Mouse (Mus musculus) limb, embryonic 11.5 days (tissue): Measurements from ENCODE around the gene Panx1. TPM values are rescaled to one million over a fixed set of nuclear protein-coding genes. Genes with fewer than 3 reads are reported as not detected.

Experiments
- ATAC-seq: fragments of 200-750 bp; cut with Nextera tagmentation; 2 replicates; pipeline ENCODE4 v1.8.0; 2017; ENCODE audit warnings: low read depth; ENCODE audit not compliant: insufficient number of reproducible peaks, low FRiP score, low TSS enrichment
- DNase-seq: peaks from one replicate; pipeline ENCODE4 v3.0.0-alpha.2; 2015; ENCODE audit warnings: low spot score
- H3K27ac ChIP-seq: fragments of 300-500 bp; sonication (generic); replicated peaks from 2 replicates; pipeline ENCODE4 v1.5.1; 2014; ENCODE audit warnings: low read depth, mild to moderate bottlenecking, low read length
- H3K27me3 ChIP-seq: fragments of 300-500 bp; sonication (generic); 2 replicates; pipeline ENCODE4 v1.6.1; 2014; ENCODE audit warnings: mild to moderate bottlenecking, low read length, mixed read lengths; ENCODE audit not compliant: control insufficient read depth, insufficient read depth
- H3K36me3 ChIP-seq: fragments of 300-500 bp; sonication (generic); 2 replicates; pipeline ENCODE4 v1.6.1; 2014; ENCODE audit warnings: mild to moderate bottlenecking, low read length, moderate library complexity, mixed read lengths; ENCODE audit not compliant: control insufficient read depth, insufficient read depth
- H3K4me1 ChIP-seq: fragments of 300-500 bp; sonication (generic); 2 replicates; pipeline ENCODE4 v1.6.1; 2014; ENCODE audit warnings: low read length, mixed read lengths; ENCODE audit not compliant: control insufficient read depth, insufficient read depth
- H3K4me2 ChIP-seq: fragments of 300-500 bp; sonication (generic); 2 replicates; pipeline ENCODE4 v1.6.1; 2014; ENCODE audit warnings: low read depth, mild to moderate bottlenecking, moderate library complexity; ENCODE audit not compliant: severe bottlenecking
- H3K4me3 ChIP-seq: fragments of 300-500 bp; sonication (generic); 2 replicates; pipeline ENCODE4 v1.5.1; 2014; ENCODE audit warnings: low read depth, low read length
- H3K9ac ChIP-seq: fragments of 300-500 bp; sonication (generic); 2 replicates; pipeline ENCODE4 v1.6.1; 2014; ENCODE audit warnings: mild to moderate bottlenecking, low read length
- H3K9me3 ChIP-seq: fragments of 300-500 bp; sonication (generic); 2 replicates; pipeline ENCODE4 v1.6.1; 2016; ENCODE audit warnings: low read length; ENCODE audit not compliant: control insufficient read depth
- WGBS: fragments of 180-500 bp; shearing (Covaris S2); extraction: QIAGEN DNeasy Blood & Tissue Kit; methylation state at CpG from one replicate; pipeline ENCODE4 v1.1.7; 2014; 5-methylcytosine and 5-hydroxymethylcytosine counted together
- polyA plus RNA-seq: library from polyadenylated mRNA; unstranded; fragments of >200 nt; fragmentation: Nextera tagmentation; extraction: Ambion mirVana; gene quantifications from 2 replicates; pipeline ENCODE4 v1.2.1, GENCODE M21; 2014

Gene Panx1
- polyA plus RNA-seq, 1 experiment from 2014 or later, result 79.6 TPM

- whole genome bisulfite sequencing, result 76% methylated on average over 5 of the region's 5 CpGs
Measured at GRCm38 (mm10) chr9:15033568-15034160, 11.6 kb downstream of the Panx1 start.

GRCm38 (mm10) chr9:15032797-15033196 lies 12.5 kb downstream of the Panx1 start:
- Histone ChIP-seq H3K4me2 (no peak overlapping the region), H3K27me3 (no peaks in the 10 kb centered on the region), H3K4me3 (no peak overlapping the region), H3K9me3 (no peaks in the 10 kb centered on the region; the same call in 1 of the 2 replicates), H3K9ac (no peak overlapping the region), H3K36me3 (no peaks in the 10 kb centered on the region), H3K4me1 (no peaks in the 10 kb centered on the region), H3K27ac (no peak overlapping the region)
- ATAC-seq, result no peak
- no peak for DNase-seq
- WGBS, result 86% methylated on average over 4 of the region's 4 CpGs

More at GRCm38 (mm10) chr9:15033568-15034160, 11.6 kb downstream of the Panx1 start:
- Histone ChIP-seq H3K4me1 (no peaks in the 10 kb centered on the region), H3K4me2 (no peak overlapping the region), H3K4me3 (no peak overlapping the region), H3K36me3 (no peaks in the 10 kb centered on the region), H3K27me3 (no peaks in the 10 kb centered on the region), H3K9ac (no peak overlapping the region), H3K27ac (no peak overlapping the region), H3K9me3 (no peaks in the 10 kb centered on the region; the same call in 1 of the 2 replicates)
- DNase-seq (no peak), ATAC-seq (no peak)

GRCm38 (mm10) chr9:15030771-15031170 lies 14.5 kb downstream of the Panx1 start:
- Histone ChIP-seq H3K4me2 (no peak overlapping the region), H3K4me1 (no peaks in the 10 kb centered on the region), H3K27ac (no peak overlapping the region), H3K4me3 (no peak overlapping the region), H3K36me3 (no peaks in the 10 kb centered on the region), H3K27me3 (no peaks in the 10 kb centered on the region), H3K9ac (no peak overlapping the region), H3K9me3 (no peaks in the 10 kb centered on the region)
- WGBS, result 92% methylated on average over 8 of the region's 8 CpGs
- ATAC-seq, result no peak
- no peak for DNase-seq

- no peaks in the 10 kb centered on the region for H3K4me1 ChIP-seq
- no peak overlapping the region for H3K27ac ChIP-seq
- H3K4me3 ChIP-seq, result no peak overlapping the region
- H3K36me3 ChIP-seq, result no peaks in the 10 kb centered on the region
- DNase-seq (peak; percentile 72), ATAC-seq (no peak)
- no peaks in the 10 kb centered on the region for H3K27me3 ChIP-seq
- 57% methylated on average over 4 of the region's 5 CpGs for WGBS
- no peak overlapping the region for H3K9ac ChIP-seq
- H3K4me2 ChIP-seq, result no peak overlapping the region
- no peaks in the 10 kb centered on the region for H3K9me3 ChIP-seq
Measured at GRCm38 (mm10) chr9:15029025-15029727, 16.1 kb downstream of the Panx1 start.

- Histone ChIP-seq H3K36me3 (no peaks in the 10 kb centered on the region), H3K27me3 (no peaks in the 10 kb centered on the region), H3K9me3 (no peaks in the 10 kb centered on the region), H3K9ac (no peak overlapping the region), H3K27ac (no peak overlapping the region), H3K4me3 (no peak overlapping the region), H3K4me1 (no peaks in the 10 kb centered on the region), H3K4me2 (no peak overlapping the region)
- ATAC-seq (no peak), DNase-seq (no peak)
- 65% methylated on average over 3 of the region's 3 CpGs for WGBS
Measured at GRCm38 (mm10) chr9:15027725-15028124, 17.6 kb downstream of the Panx1 start.

- ATAC-seq, result no peak
- Histone ChIP-seq H3K4me2 (no peak overlapping the region), H3K4me1 (no peaks in the 10 kb centered on the region), H3K9me3 (no peaks in the 10 kb centered on the region), H3K27ac (no peak overlapping the region), H3K4me3 (no peak overlapping the region), H3K9ac (no peak overlapping the region), H3K27me3 (no peaks in the 10 kb centered on the region), H3K36me3 (peaks cover 5% of the 10 kb centered on the region; the same call in 1 of the 2 replicates)
- DNase-seq, result no peak
- WGBS, result 90% methylated on average over 1 of the region's 1 CpGs
Measured at GRCm38 (mm10) chr9:15023049-15023448, 22.2 kb downstream of the Panx1 start.

GRCm38 (mm10) chr9:15021156-15021555 lies 24.1 kb downstream of the Panx1 start:
- H3K27ac ChIP-seq, result no peak overlapping the region
- peaks cover 5% of the 10 kb centered on the region; the same call in 1 of the 2 replicates for H3K36me3 ChIP-seq
- H3K4me1 ChIP-seq, result no peaks in the 10 kb centered on the region
- no peak overlapping the region for H3K9ac ChIP-seq
- H3K9me3 ChIP-seq, result no peaks in the 10 kb centered on the region
- no peak overlapping the region for H3K4me3 ChIP-seq
- WGBS, result 86% methylated on average over 9 of the region's 9 CpGs
- no peak overlapping the region for H3K4me2 ChIP-seq
- no peak for ATAC-seq
- no peaks in the 10 kb centered on the region for H3K27me3 ChIP-seq
- DNase-seq, result no peak

GRCm38 (mm10) chr9:15020561-15021080 lies 24.7 kb downstream of the Panx1 start:
- Histone ChIP-seq H3K27ac (no peak overlapping the region), H3K27me3 (no peaks in the 10 kb centered on the region), H3K36me3 (peaks cover 5% of the 10 kb centered on the region; the same call in 1 of the 2 replicates), H3K4me3 (no peak overlapping the region), H3K4me1 (no peaks in the 10 kb centered on the region), H3K4me2 (no peak overlapping the region), H3K9me3 (no peaks in the 10 kb centered on the region), H3K9ac (no peak overlapping the region)
- ATAC-seq (no peak), DNase-seq (no peak)
- 95% methylated on average over 5 of the region's 5 CpGs for WGBS
